Mouse (Mus musculus): Measurements from ENCODE around the gene Polr2b.

- TF ChIP-seq CTCF (IDR thresholded peaks at IDR 0.05; ENCODE audit: low read depth, low read length) (no peak), GATA1 (IDR thresholded peaks at IDR 0.05; ENCODE audit: borderline replicate concordance, low read length) (no peak)
These were observed 36.8 kb upstream of the Polr2b start for GRCm38 (mm10) chr5:77273151-77273550.

Measured in G1E (cell line).